Mouse (Mus musculus) stomach, embryonic 14.5 days (tissue): ENCODE results near the gene Rps6. TPM values are rescaled to one million over a fixed set of nuclear protein-coding genes. Genes with fewer than 3 reads are reported as not detected.

ENCODE experiments used
- ATAC-seq: fragments of 200-750 bp; cut with Nextera tagmentation; 2 replicates; pipeline ENCODE4 v1.8.0; 2017; ENCODE audit warnings: low read depth, moderate TSS enrichment; ENCODE audit not compliant: insufficient number of reproducible peaks, insufficient read depth, low FRiP score
- H3K27ac ChIP-seq: fragments of 300-500 bp; sonication (generic); 2 replicates; pipeline ENCODE4 v1.5.1; 2014; ENCODE audit warnings: mild to moderate bottlenecking, low read length, moderate library complexity, mixed read lengths
- H3K27me3 ChIP-seq: fragments of 300-500 bp; sonication (generic); 2 replicates; pipeline ENCODE4 v1.6.1; 2014; ENCODE audit warnings: low read length, control low read depth, mixed read lengths; ENCODE audit not compliant: control insufficient read depth, insufficient read depth
- H3K36me3 ChIP-seq: fragments of 300-500 bp; sonication (generic); 2 replicates; pipeline ENCODE4 v1.6.1; 2014; ENCODE audit warnings: mild to moderate bottlenecking, control low read depth, low read length, moderate library complexity, mixed read lengths; ENCODE audit not compliant: control insufficient read depth, insufficient read depth
- H3K4me1 ChIP-seq: fragments of 300-500 bp; sonication (generic); 2 replicates; pipeline ENCODE4 v1.6.1; 2014; ENCODE audit warnings: low read length, control low read depth, mixed read lengths; ENCODE audit not compliant: control insufficient read depth, insufficient read depth
- H3K4me2 ChIP-seq: fragments of 300-500 bp; sonication (generic); replicated peaks from 2 replicates; pipeline ENCODE4 v1.6.1; 2014; ENCODE audit warnings: low read depth, low read length, control low read depth
- H3K4me3 ChIP-seq: fragments of 300-500 bp; sonication (generic); 2 replicates; pipeline ENCODE4 v1.5.1; 2014; ENCODE audit warnings: low read depth, low read length, control low read depth
- H3K9ac ChIP-seq: fragments of 300-500 bp; sonication (generic); replicated peaks from 2 replicates; pipeline ENCODE4 v1.6.1; 2014; ENCODE audit warnings: low read depth, mild to moderate bottlenecking, control low read depth, low read length, moderate library complexity, mixed read lengths
- H3K9me3 ChIP-seq: fragments of 300-500 bp; sonication (generic); 2 replicates; pipeline ENCODE4 v1.6.1; 2016; ENCODE audit warnings: low read depth, low read length, control low read depth; ENCODE audit not compliant: control insufficient read depth
- WGBS: fragments of 180-500 bp; shearing (Covaris S2); extraction: QIAGEN DNeasy Blood & Tissue Kit; methylation state at CpG from one replicate; pipeline ENCODE4 v1.1.7; 2014; 5-methylcytosine and 5-hydroxymethylcytosine counted together
- polyA plus RNA-seq: library from polyadenylated mRNA; unstranded; fragments of >200 nt; fragmentation: Nextera tagmentation; extraction: Ambion mirVana; gene quantifications from 2 replicates; pipeline ENCODE4 v1.2.1, GENCODE M21; 2014

Gene Rps6
- polyA plus RNA-seq, 1 experiment from 2014 or later, result 869 TPM

DNA sequence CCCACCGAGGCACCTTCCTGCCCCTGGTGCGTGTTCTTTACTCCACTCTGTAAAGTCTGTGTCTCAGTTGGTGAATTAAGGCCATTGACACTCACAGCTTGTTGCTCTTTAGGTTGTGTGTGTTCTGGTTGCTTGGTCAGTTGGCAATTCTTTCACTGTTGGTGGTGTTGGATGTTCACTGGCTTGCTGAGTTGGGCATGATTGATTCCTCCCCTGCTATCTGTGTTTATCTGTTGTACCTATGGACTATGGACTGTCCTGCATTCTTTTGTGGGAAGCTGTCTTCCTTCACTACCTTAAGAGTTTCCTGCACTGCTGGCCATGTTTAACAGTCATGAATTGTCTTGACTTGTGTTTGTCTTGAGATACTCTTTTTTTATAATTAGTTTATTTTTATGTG lies 25.3 kb downstream of the Rps6 start:
- Histone ChIP-seq H3K4me3 (no peak overlapping the region), H3K27ac (no peak overlapping the region), H3K4me2 (no peak overlapping the region), H3K4me1 (no peaks in the 10 kb centered on the region), H3K27me3 (no peaks in the 10 kb centered on the region), H3K9me3 (no peaks in the 10 kb centered on the region), H3K9ac (no peak overlapping the region), H3K36me3 (peaks cover 43% of the 10 kb centered on the region)
- WGBS, result 96% methylated on average over 2 of the region's 2 CpGs
- no peak for ATAC-seq

- Histone ChIP-seq H3K9ac (no peak overlapping the region), H3K4me3 (no peak overlapping the region), H3K27me3 (no peaks in the 10 kb centered on the region), H3K4me1 (no peaks in the 10 kb centered on the region), H3K36me3 (peaks cover 50% of the 10 kb centered on the region), H3K9me3 (no peaks in the 10 kb centered on the region), H3K4me2 (no peak overlapping the region), H3K27ac (no peak overlapping the region)
- no peak for ATAC-seq
- WGBS, result 93% methylated on average over 7 of the region's 7 CpGs
These were observed 32.1 kb downstream of the Rps6 start for GRCm38 (mm10) chr4:86825143-86825542.

DNA sequence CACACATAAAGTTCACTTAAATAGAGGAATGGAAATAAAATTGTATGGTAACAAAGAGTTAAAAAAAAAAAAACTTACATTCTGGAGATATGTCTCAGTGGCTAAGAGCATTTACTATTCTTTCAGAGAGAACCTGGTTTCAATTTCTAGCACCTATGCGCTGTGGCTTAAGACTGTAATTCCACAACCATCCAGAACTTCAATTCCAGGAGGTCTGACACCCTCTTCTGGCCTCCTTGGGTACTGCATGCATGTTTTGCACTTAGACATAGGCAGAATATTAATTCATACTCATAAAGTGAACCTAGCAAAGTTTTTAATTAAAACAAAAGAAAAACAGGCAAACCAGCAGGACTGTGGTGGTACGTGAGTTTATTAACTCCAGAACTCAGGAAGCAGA lies 34.0 kb downstream of the Rps6 start:
- ATAC-seq, result no peak
- no peaks in the 10 kb centered on the region for H3K9me3 ChIP-seq

GRCm38 (mm10) chr4:86814850-86815249 lies 42.4 kb downstream of the Rps6 start:
- no peak for ATAC-seq
- no peak overlapping the region for H3K9ac ChIP-seq
- H3K27me3 ChIP-seq, result no peaks in the 10 kb centered on the region
- WGBS, result 92% methylated on average over 2 of the region's 3 CpGs
- no peak overlapping the region for H3K27ac ChIP-seq
- no peaks in the 10 kb centered on the region for H3K9me3 ChIP-seq
- H3K36me3 ChIP-seq, result peaks cover 7% of the 10 kb centered on the region
- H3K4me3 ChIP-seq, result no peak overlapping the region
- no peak overlapping the region for H3K4me2 ChIP-seq
- no peaks in the 10 kb centered on the region for H3K4me1 ChIP-seq

More for the DNA sequence above, 34.0 kb downstream of the Rps6 start:
- no peak overlapping the region for H3K27ac ChIP-seq
- no peak overlapping the region for H3K4me3 ChIP-seq
- H3K27me3 ChIP-seq, result no peaks in the 10 kb centered on the region
- H3K9ac ChIP-seq, result no peak overlapping the region
- H3K4me1 ChIP-seq, result no peaks in the 10 kb centered on the region
- WGBS, result 82% methylated on average over 2 of the region's 2 CpGs
- peaks cover 41% of the 10 kb centered on the region for H3K36me3 ChIP-seq
- H3K4me2 ChIP-seq, result no peak overlapping the region

- H3K9ac ChIP-seq, result no peak overlapping the region
- 61% methylated on average over 2 of the region's 2 CpGs for WGBS
- H3K27me3 ChIP-seq, result no peaks in the 10 kb centered on the region
- no peak overlapping the region for H3K27ac ChIP-seq
- no peaks in the 10 kb centered on the region for H3K4me1 ChIP-seq
- H3K4me2 ChIP-seq, result no peak overlapping the region
- H3K9me3 ChIP-seq, result no peaks in the 10 kb centered on the region
- no peak for ATAC-seq
- H3K4me3 ChIP-seq, result no peak overlapping the region
- H3K36me3 ChIP-seq, result peaks cover 14% of the 10 kb centered on the region
These were observed 46.6 kb downstream of the Rps6 start for GRCm38 (mm10) chr4:86810604-86811003.

Other genes starting within 250 kb of the Rps6 start
- 16.7 and 18.7 TPM in 2 replicates for gene Haus6, start 245.4 kb downstream of the Rps6 start, polyA plus RNA-seq
- gene Plin2, start 187.4 kb downstream of the Rps6 start, polyA plus RNA-seq, result 59.6 and 60.1 TPM in 2 replicates
- gene Dennd4c, start 108.9 kb downstream of the Rps6 start, polyA plus RNA-seq, result 12.4 and 18.1 TPM in 2 replicates
- 28.3 and 31.0 TPM in 2 replicates for gene Acer2, start 17.0 kb upstream of the Rps6 start, polyA plus RNA-seq